Mouse (Mus musculus) liver, adult 10 weeks (tissue): ENCODE results near the gene Eif4g3. TPM values are rescaled to one million over a fixed set of nuclear protein-coding genes. Genes with fewer than 3 reads are reported as not detected.

ENCODE experiments used
- polyA plus RNA-seq: library from polyadenylated mRNA; stranded (reverse); fragments of 350-450 nt; fragmentation: Illumina TruSeq; extraction: RNeasy Lipid Tissue Mini Kit (QIAGEN cat#74804); gene quantifications from one replicate; pipeline ENCODE4 v1.2.3, GENCODE M21; 2014; ENCODE audit warnings: low read depth, low replicate concordance

The Eif4g3 gene
- polyA plus RNA-seq = 13.8 TPM

DNA sequence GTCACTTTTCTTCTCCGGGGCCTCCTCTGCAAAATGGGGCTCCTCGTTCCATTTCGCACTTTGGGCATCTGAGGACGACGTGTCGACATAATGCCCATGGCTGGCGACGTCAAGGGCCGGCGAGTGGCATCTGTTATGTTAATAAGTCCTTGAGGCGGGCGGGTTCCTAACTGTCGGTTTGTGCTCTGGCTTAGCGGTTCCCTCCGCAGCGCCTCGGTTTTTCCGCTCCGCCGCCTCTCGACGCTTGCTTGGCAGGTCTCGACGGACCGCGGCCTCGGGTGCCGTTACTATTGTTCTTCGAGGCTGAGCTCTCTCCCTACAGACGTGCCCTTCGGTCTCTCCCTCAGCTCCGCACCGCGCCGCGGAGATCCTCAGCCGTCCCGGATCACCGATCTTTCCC is at the start of gene Eif4g3:
Eif4g3 (plus strand) TSS at position 133 of the 400 bp plus-strand sequence.

DNA sequence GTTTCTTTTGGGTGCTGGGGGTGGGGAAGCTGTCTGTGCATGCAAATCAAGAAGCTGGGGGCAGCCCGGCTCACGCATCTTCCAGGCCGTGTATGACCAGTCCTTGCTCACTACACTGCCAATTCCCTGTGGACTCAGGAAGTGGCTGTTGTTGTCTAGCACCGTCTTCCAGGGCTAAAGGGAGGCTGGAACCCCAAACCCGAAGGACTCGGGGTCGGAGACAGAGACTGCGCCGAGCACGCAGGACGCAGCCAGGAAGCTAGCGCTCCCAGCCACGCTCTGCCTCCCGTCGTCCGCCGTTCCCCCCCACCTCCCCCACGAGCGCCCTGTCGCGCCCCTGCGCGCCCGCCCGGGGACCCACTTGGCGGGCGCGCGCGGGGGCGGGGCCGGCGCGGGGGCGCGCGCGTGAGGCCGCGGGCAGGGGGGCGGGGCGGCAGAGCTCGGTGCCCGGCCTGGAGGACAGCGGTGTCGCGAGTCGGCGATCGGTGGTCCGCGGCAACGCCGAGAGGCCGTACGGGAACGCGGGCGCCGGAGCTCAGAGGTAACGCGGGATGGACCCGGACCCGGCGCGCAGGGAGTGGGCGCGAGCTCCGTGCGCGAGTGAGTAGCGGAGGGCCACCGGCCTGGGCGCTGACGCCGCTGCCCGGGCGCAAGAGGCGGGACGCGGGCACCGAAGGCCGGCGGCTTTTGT is 223.5 kb downstream of the Eif4g3 start, which contains the start of gene Hp1bp3:
Hp1bp3 (plus strand) TSS at position 97 of the 691 bp plus-strand sequence.

DNA sequence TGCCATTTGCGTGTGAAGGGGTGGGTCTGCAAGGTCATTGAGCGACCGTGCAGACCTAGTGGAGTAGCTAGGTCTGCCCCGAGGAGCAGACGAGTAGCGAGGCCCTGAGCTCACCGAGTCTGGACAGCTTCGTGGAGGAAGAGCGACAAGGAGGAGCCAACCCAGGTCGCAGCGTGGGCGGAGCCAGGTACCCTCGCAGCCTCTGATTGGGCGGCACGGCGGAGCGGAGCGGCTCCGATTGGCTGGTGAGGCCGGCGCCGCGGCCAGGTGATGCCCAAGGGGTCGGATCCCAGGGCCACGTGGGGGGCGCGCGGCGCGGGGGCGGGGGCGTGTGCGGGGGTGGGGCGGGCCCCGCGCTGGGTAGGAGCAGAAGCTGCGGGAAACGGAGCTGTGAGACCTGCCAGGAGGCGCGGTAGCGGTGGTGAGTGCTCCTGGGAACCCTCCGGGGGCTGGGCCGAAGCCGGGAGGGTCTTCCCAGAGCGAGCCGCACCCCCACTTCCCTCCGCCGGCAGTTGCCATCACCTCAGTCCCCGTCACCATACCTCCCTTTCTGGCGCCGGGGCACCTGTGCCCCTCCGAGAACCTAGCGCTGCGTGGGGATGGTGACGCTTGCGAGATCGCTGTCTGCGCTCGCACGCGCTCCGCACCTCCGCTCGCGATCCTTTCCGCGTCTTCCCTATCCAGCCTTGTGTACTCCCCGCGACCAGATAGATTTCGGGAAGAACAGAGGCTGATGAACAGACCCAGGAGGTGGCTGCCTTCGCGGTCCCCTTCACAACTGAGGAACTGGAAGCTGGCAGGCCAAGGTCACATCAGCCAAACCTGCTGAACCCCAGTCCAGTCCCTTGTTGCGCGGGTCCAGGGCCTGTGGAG is 257.5 kb downstream of the Eif4g3 start, which contains the start of the genes Sh2d5 and Kif17:
Sh2d5 (plus strand) TSS at position 316 of the 873 bp plus-strand sequence.
Kif17 (plus strand) TSS at position 348 of the 873 bp plus-strand sequence.

Other genes with a start within 250 kb of the Eif4g3 start
- 2.7 TPM for gene Alpl, start 196.6 kb upstream of the Eif4g3 start, polyA plus RNA-seq
- 21.7 TPM for gene Ece1, start 130.8 kb upstream of the Eif4g3 start, polyA plus RNA-seq
- gene Hp1bp3, start 223.3 kb downstream of the Eif4g3 start, polyA plus RNA-seq = 67.0 TPM